Mouse (Mus musculus) lung, postnatal 10 days (tissue): ENCODE measurements around the gene Nuf2.
A peak's percentile ranks its signal among the peaks of the same experiment; 100 is the strongest.

Experiments used
- DNase-seq: peaks from one replicate; pipeline ENCODE4 v3.0.0; 2021

The Nuf2 gene

GRCm38 (mm10) chr1:169530876-169531701 is at the start of gene Nuf2:
Nuf2 (minus strand) TSS chr1:169531464.
- peak; percentile 99 for DNase-seq

- no peak for DNase-seq
These were observed 48.3 kb upstream of the Nuf2 start for GRCm38 (mm10) chr1:169579572-169579971.

GRCm38 (mm10) chr1:169574136-169574535 is 42.9 kb upstream of the Nuf2 start:
- DNase-seq: no peak

GRCm38 (mm10) chr1:169555621-169556020 is 24.4 kb upstream of the Nuf2 start:
- no peak for DNase-seq

- DNase-seq: no peak
These were observed 23.8 kb upstream of the Nuf2 start for GRCm38 (mm10) chr1:169555019-169555418.

- DNase-seq: peak; percentile 36
These were observed 22.2 kb upstream of the Nuf2 start for GRCm38 (mm10) chr1:169553446-169553845.

- DNase-seq: peak; percentile 8
These were observed 9.2 kb upstream of the Nuf2 start for GRCm38 (mm10) chr1:169540415-169540814.

GRCm38 (mm10) chr1:169531702-169532535 is 655 bp upstream of the Nuf2 start:
- peak; percentile 86 for DNase-seq

GRCm38 (mm10) chr1:169529996-169530518 is 1.2 kb downstream of the Nuf2 start:
- no peak for DNase-seq

GRCm38 (mm10) chr1:169526006-169526680 is 5.1 kb downstream of the Nuf2 start:
- no peak for DNase-seq

- no peak for DNase-seq
These were observed 11.9 kb downstream of the Nuf2 start for GRCm38 (mm10) chr1:169519337-169519736.

GRCm38 (mm10) chr1:169517899-169518517 is 13.3 kb downstream of the Nuf2 start:
- DNase-seq: peak; percentile 12

GRCm38 (mm10) chr1:169517376-169517892 is 13.8 kb downstream of the Nuf2 start:
- DNase-seq: no peak

GRCm38 (mm10) chr1:169506354-169506753 is 24.9 kb downstream of the Nuf2 start:
- peak; percentile 18 for DNase-seq

- no peak for DNase-seq
These were observed 28.4 kb downstream of the Nuf2 start for GRCm38 (mm10) chr1:169502876-169503275.

GRCm38 (mm10) chr1:169495621-169496020 is 35.6 kb downstream of the Nuf2 start:
- peak; percentile 72 for DNase-seq

GRCm38 (mm10) chr1:169491561-169491960 is 39.7 kb downstream of the Nuf2 start:
- DNase-seq: no peak

- peak; percentile 29 for DNase-seq
These were observed 45.8 kb downstream of the Nuf2 start for GRCm38 (mm10) chr1:169485408-169485885.

GRCm38 (mm10) chr1:169484565-169484964 is 46.7 kb downstream of the Nuf2 start:
- no peak for DNase-seq

GRCm38 (mm10) chr1:169482596-169483335 is 48.5 kb downstream of the Nuf2 start:
- no peak for DNase-seq

GRCm38 (mm10) chr1:169471185-169471584 is 60.1 kb downstream of the Nuf2 start:
- DNase-seq: no peak
